Mouse (Mus musculus) olfactory bulb, adult 2 months (tissue): ENCODE measurements around the gene 2310039H08Rik. TPM values are rescaled to one million over a fixed set of nuclear protein-coding genes. Genes with fewer than 3 reads are reported as not detected.

Experiments
- H3K27ac ChIP-seq: fragments of 200-500 bp; 2 replicates; pipeline ENCODE4 v1.5.1; 2012; ENCODE audit warnings: low read depth, low read length; ENCODE audit not compliant: insufficient read depth
- H3K4me1 ChIP-seq: fragments of 200-500 bp; 2 replicates; pipeline ENCODE4 v1.6.1; 2012; ENCODE audit warnings: low read length; ENCODE audit not compliant: control insufficient read depth, insufficient read depth
- H3K4me3 ChIP-seq: fragments of 200-500 bp; 2 replicates; pipeline ENCODE4 v1.5.1; 2012; ENCODE audit warnings: mild to moderate bottlenecking, low read depth, low read length, moderate library complexity; ENCODE audit not compliant: insufficient read depth
- CTCF ChIP-seq: fragments of 200-500 bp; IDR thresholded peaks from 2 replicates; pipeline ENCODE4 v1.5.1; 2012; ENCODE audit warnings: low read depth, mild to moderate bottlenecking, low read length, moderate library complexity; ENCODE audit not compliant: insufficient read depth
- POLR2A ChIP-seq: fragments of 200-500 bp; IDR thresholded peaks from 2 replicates; pipeline ENCODE4 v1.6.1; 2012; ENCODE audit warnings: mild to moderate bottlenecking, low read depth, low read length, moderate library complexity; ENCODE audit not compliant: insufficient read depth
- WGBS: fragments of 180-500 bp; shearing (Covaris S2); methylation state at CpG from one replicate; pipeline ENCODE4 v1.1.7; 2018; 5-methylcytosine and 5-hydroxymethylcytosine counted together
- polyA plus RNA-seq: library from polyadenylated mRNA; stranded (reverse); fragments of >200 nt; gene quantifications from 2 replicates; pipeline ENCODE4 v1.2.4, GENCODE M21; 2012; ENCODE audit warnings: low replicate concordance; ENCODE audit not compliant: missing spikeins, insufficient read depth, insufficient read length

The 2310039H08Rik gene
- polyA plus RNA-seq, 1 experiment, result not detected

DNA sequence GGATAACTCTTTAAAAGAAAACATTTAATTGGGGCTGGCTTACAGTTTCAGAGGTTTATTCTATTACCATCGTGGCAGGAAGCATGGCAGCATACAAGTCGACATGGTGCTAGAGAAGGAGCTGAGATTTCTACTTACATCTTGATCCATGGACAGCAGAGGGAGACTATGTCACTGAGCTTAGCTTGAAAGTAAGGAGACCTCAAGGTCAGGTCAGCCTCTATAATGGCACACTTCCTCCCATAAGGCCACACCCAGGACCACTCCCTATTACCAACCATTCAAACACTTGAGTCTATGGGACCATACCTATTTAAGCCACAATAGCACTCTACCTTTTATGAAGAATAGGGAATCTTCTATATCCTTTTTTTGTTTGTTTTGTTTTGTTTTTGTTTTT lies 20.5 kb downstream of the 2310039H08Rik start:
- TF ChIP-seq CTCF (no peak), POLR2A (no peak)
- Histone ChIP-seq H3K27ac (no peak overlapping the region), H3K4me1 (peaks cover 5% of the 10 kb centered on the region; the same call in 1 of the 2 replicates), H3K4me3 (no peak overlapping the region)
- WGBS, result 86% methylated on average over 2 of the region's 2 CpGs

DNA sequence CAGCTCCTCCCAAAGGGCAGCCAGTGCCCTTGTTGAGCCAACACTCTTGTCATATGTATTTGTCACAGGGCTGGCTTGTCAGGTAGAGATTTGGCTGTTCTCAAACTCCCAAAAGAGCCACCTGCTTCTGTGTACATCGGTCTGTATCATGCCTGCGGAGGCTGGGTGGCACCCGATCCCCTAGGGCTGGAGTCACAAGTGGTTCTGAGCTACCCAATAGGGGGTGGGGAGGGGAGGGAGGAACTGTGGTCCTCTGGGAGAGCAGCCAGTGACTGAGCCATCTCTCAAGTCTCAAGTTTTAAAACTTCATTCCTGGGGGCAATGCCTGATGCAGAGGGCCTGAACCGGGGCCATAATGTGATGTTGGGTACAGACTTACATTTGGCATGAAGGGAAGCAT lies 24.3 kb downstream of the 2310039H08Rik start:
- TF ChIP-seq CTCF (no peak), POLR2A (no peak)
- no peak overlapping the region for H3K27ac ChIP-seq
- H3K4me1 ChIP-seq, result peaks cover 5% of the 10 kb centered on the region; the same call in 1 of the 2 replicates
- H3K4me3 ChIP-seq, result no peak overlapping the region
- 75% methylated on average over 4 of the region's 4 CpGs for WGBS

DNA sequence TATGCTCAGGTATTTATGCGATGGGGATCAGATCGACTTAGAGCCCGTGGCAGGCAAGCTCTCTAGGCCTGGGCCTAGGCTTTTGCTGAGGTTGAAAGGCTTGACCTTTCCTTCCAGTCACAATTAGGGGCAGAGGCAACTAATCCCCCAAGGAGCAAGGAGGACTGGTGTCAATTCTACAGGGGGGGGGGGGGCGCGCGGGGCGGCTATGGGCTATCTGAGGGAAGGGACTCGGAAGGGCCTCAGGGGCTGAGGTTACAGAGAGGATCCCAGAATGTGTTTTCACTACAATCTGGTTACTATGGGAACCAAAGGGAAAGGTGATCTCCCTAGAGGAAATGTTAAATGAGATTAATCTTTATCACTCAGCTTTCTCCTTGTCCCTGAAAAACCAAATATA lies 25.0 kb downstream of the 2310039H08Rik start:
- no peak for TF ChIP-seq CTCF
- TF ChIP-seq POLR2A, result no peak
- Histone ChIP-seq H3K4me1 (peaks cover 5% of the 10 kb centered on the region; the same call in 1 of the 2 replicates), H3K4me3 (no peak overlapping the region), H3K27ac (no peak overlapping the region)
- 50% methylated on average over 7 of the region's 8 CpGs for WGBS

DNA sequence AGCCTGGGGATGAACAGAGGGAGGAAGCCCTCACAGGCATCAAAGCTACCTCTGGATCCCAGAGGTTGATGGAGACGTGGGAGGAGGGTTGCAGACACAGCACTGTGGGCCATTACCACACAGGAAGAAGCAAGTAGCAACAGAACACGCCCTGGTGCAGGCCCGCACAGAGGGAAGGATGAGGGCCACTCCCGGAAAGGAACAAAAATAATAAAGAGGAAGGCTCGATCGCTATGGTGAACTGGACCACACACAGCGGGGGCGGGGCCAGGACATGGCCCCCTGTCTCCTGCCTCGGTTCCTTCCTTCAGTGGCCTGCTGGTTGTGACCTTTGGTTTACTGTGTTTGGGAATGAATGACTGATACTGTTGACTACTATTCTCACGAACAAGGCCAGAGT lies 27.2 kb downstream of the 2310039H08Rik start:
- TF ChIP-seq POLR2A (no peak), CTCF (no peak)
- Histone ChIP-seq H3K4me3 (no peak overlapping the region), H3K4me1 (peaks cover 5% of the 10 kb centered on the region; the same call in 1 of the 2 replicates), H3K27ac (no peak overlapping the region)
- WGBS, result 81% methylated on average over 10 of the region's 10 CpGs

DNA sequence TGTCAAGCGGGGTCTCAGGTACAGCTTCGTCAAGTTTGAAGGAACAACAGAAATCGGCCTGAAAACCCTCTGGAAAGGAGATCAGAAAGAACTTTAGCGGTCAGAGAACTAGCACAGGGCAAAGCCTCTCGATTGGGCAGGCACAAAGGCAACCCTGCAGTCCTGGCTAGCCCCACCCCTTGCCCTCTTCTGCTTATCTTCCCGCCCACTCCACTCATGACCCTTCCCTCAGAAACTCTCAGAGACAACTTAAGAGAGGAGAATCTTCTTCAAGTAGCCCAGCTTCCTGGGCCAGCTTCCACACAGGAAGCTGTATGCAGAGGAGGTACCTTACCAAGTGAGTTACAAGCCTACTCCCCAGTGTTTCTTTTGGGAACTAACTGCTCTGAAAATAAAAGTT lies 29.3 kb downstream of the 2310039H08Rik start:
- 87% methylated on average over 6 of the region's 6 CpGs for WGBS
- Histone ChIP-seq H3K4me3 (no peak overlapping the region), H3K27ac (no peak overlapping the region), H3K4me1 (peaks cover 2% of the 10 kb centered on the region; the same call in 1 of the 2 replicates)
- TF ChIP-seq CTCF (no peak), POLR2A (no peak)

DNA sequence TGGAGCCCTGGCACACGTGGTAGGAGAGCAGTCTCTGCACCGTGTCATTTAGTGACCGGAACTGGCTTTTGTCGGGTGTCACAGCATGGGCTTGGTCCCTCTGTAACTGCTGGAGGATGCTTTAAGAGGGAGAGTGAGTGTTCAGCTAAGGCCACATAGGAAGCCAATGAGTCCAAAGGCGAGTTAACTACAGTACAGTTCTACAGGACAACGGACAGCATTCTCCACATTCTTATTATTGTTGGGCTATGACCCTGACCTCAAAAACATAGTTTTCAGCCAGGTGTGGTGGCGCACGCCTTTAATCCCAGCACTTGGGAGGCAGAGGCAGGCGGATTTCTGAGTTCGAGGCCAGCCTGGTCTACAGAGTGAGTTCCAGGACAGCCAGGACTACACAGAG lies 35.9 kb downstream of the 2310039H08Rik start:
- Histone ChIP-seq H3K4me3 (no peak overlapping the region), H3K4me1 (peaks cover 13% of the 10 kb centered on the region), H3K27ac (no peak overlapping the region)
- WGBS, result 88% methylated on average over 10 of the region's 10 CpGs
- TF ChIP-seq CTCF (no peak), POLR2A (no peak)

DNA sequence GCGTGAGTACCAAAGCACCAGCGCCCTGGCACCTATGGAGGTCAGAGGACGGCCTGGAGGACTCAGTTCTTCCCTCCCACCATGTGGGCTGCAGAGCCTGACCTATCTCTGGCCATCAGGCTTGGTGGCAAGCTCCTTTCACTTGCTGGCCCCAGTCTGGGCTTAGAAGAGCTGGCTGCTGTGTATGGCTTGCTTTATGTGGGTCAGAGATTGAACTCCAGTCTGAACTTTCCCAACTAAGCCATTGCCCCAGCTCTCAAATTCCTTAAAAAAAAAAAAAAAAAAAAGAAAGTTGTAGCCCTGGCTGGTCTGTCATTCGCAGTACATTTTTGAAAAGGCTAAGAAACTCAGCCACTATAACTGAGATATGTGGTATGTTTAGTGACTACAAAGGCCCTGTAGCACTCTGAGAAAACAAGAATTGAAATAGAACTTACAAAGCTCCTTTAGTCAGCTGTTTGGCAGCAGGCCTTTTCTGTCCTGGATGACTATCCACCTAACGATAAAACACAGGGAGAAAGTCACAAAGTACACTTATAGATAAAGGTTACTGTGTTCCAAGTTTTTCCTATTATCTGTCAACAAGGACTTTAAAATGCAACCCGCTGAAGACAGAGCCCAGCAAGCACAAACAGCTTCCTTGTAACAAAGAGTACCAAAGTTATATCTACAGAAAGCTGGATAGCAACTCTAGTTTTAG lies 36.8 kb downstream of the 2310039H08Rik start:
- Histone ChIP-seq H3K4me1 (peaks cover 13% of the 10 kb centered on the region), H3K4me3 (no peak overlapping the region), H3K27ac (no peak overlapping the region)
- no peak for TF ChIP-seq CTCF
- TF ChIP-seq POLR2A, result no peak
- 72% methylated on average over 6 of the region's 6 CpGs for WGBS

DNA sequence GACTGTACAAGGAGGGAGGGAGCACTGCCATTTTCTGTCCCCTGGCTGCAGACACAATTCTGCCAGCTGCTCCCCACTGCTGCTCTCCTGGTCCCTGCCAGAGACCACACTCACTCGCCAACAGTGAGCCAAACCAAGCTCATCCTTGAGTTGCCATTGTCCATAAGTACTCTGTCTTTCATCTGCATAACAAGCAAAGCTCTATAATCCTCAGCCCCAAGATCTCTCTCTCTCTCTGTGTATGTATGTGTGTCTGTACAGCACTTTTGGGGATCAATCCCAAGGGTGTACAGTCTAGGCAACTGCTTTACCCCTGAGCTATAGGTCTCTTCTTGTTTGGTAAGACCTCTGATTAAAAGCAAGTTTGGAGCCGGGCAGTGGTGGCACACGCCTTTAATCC lies 38.2 kb downstream of the 2310039H08Rik start:
- H3K4me3 ChIP-seq, result no peak overlapping the region
- TF ChIP-seq CTCF (no peak), POLR2A (no peak)
- no peak overlapping the region for H3K27ac ChIP-seq
- 81% methylated on average over 3 of the region's 3 CpGs for WGBS
- peaks cover 13% of the 10 kb centered on the region for H3K4me1 ChIP-seq

DNA sequence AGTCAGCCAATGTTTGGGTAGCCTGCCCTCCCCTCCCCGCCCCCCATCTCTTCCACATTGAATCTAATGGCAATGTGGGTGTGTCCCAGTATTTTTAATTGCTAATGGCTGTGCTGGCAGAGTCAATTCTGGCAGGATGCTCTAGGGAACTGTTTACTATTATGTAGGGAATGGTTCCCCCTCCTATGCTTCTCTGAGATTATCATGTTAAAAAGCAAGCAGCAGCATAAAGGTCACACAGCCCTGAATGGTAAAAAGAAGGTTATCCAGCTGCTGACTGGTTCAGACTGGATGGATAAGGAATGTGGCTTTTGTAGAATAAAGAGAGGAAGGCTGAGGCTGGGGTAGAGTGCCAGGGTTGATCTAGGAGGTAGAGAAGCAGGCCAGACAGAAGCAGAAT lies 40.0 kb downstream of the 2310039H08Rik start:
- WGBS, result 47% methylated on average over 1 of the region's 1 CpGs
- TF ChIP-seq POLR2A (no peak), CTCF (no peak)
- peaks cover 12% of the 10 kb centered on the region for H3K4me1 ChIP-seq
- no peak overlapping the region for H3K4me3 ChIP-seq
- H3K27ac ChIP-seq, result no peak overlapping the region
